Mouse (Mus musculus): ENCODE measurements around the gene Hspb2.

DNA sequence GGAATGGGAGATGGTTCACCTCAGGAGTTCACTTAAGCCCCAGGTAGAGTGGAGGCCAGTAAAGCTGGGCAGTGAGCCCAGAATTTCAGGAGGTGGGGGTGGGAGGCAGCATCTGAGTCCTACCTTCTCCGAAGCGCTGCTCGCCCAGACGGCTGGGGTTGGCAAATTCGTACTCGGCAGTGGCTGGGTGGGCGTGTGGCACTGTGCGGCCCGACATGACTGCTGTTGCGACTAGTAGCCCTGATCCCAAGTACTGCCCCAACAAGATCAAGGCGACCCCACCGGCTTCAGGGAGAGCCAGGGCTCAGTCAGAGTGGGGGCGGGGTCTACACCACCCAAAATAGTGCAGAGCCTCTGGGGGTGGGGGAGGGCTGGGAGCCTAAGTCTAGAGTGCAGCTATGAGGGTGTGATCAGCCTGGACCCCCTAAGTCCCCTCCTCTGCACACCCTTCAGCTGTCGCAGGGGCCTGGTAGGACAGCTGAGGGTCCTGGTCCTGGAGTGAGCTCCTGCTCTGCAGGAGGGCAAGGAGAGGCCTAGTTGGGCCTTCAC is at the start of gene Hspb2:
- TF ChIP-seq CTCF (IDR thresholded peaks at IDR 0.05; ENCODE audit: borderline replicate concordance, control insufficient read depth, extremely low read depth, insufficient read depth, low read length, poor library complexity) (no peak), POLR2A (IDR thresholded peaks at IDR 0.05; ENCODE audit: control insufficient read depth, extremely low read depth, insufficient read depth, low read length, poor library complexity) (no peak)
